Mouse (Mus musculus) cortical plate, adult 2 months (tissue): Measurements from ENCODE around the gene Zfp637. TPM values are rescaled to one million over a fixed set of nuclear protein-coding genes. Genes with fewer than 3 reads are reported as not detected.
"Not testable (repeated sequence)": the region's sequence is repeated elsewhere in the genome, so short reads cannot be mapped to it uniquely, and the experiment has no call there.

Experiments used
- H3K27ac ChIP-seq: fragments of 200-500 bp; 2 replicates; pipeline ENCODE4 v1.5.1; 2012; ENCODE audit warnings: low read length, control low read depth, inconsistent platforms; ENCODE audit not compliant: insufficient read depth
- H3K4me1 ChIP-seq: fragments of 200-500 bp; 2 replicates; pipeline ENCODE4 v1.6.1; 2011; ENCODE audit warnings: low read length; ENCODE audit not compliant: control insufficient read depth, insufficient read depth
- H3K4me3 ChIP-seq: fragments of 200-500 bp; 2 replicates; pipeline ENCODE4 v1.5.1; 2011; ENCODE audit warnings: mild to moderate bottlenecking, low read length, control low read depth; ENCODE audit not compliant: insufficient read depth
- CTCF ChIP-seq: fragments of 200-500 bp; IDR thresholded peaks from 2 replicates; pipeline ENCODE4 v1.5.1; 2011; ENCODE audit warnings: mild to moderate bottlenecking, control low read depth, low read length; ENCODE audit not compliant: insufficient read depth; ENCODE audit errors: extremely low read depth
- POLR2A ChIP-seq: fragments of 200-500 bp; IDR thresholded peaks from 2 replicates; pipeline ENCODE4 v1.6.1; 2011; ENCODE audit warnings: mild to moderate bottlenecking, low read length, control low read depth; ENCODE audit not compliant: insufficient read depth; ENCODE audit errors: extremely low read depth
- polyA plus RNA-seq: library from polyadenylated mRNA; depleted of rRNA; stranded (reverse); fragments of >200 nt; gene quantifications from 2 replicates; pipeline ENCODE4 v1.2.3, GENCODE M21; 2012

Zfp637 gene
- polyA plus RNA-seq, 1 experiment, result 66.7 TPM

DNA sequence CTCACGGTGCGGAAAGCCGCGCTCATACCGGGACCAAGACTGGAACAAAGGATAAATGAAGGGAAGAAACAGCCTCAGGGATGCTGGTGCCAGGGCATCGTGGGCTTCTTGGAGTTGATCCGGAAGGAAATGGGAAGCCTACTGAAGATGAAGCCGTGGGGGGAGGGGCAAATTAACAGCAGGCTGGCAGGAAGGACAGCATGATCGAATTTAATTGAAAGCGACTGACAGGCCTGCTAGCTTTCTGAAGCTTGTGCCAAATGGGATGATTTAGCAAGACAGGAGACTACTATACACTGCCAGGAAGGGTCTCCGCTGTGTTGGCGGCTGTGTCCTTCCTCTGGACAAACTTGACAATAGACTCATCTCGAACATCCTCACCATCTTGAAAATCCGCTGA, 20.7 kb upstream of the Zfp637 start:
- Histone ChIP-seq H3K4me1 (no peaks in the 10 kb centered on the region), H3K4me3 (no peak overlapping the region), H3K27ac (no peak overlapping the region)
- TF ChIP-seq CTCF (no peak), POLR2A (no peak)

DNA sequence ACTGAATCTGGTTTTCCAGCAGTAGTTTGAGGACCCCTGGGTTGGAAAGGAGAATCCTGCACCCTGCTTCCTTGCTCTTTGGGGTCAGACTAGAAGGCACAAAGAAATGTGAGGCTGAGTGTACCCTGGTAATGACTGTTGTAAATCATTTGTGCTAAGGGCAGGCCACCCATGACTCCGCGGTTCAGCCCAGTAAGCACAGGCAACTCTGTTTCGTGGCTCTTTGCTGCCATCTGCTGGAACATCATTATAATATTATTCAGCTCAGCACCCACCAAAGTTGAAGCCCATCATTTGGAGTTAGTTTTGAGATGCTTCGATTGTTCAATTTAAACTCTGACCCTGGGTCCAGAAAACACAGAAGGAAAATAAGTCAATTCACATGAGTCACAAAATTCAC, 15.6 kb upstream of the Zfp637 start:
- Histone ChIP-seq H3K27ac (no peak overlapping the region), H3K4me3 (no peak overlapping the region), H3K4me1 (no peaks in the 10 kb centered on the region)
- peak; percentile 82 for TF ChIP-seq CTCF
- no peak for TF ChIP-seq POLR2A

DNA sequence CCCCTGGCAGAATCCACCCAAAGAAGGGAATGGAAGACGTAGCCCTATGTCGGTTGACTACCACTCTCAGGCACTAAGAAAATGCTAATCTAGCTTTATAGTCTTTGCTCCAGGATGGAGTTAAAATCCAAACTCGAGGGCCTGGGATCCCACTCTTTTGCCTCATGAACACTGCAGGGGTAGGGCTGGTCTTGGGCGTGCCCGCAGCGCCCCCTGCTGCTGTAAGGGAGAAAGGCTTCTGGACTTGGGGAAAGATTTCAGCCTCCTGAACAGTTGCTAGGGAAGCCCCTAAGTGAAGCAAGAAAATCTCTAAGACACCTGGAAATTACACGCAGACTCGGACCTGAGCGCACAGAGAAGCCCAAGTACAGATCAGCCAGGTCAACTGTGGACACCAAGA, 12.7 kb upstream of the Zfp637 start:
- TF ChIP-seq POLR2A (no peak), CTCF (peak; percentile 86)

DNA sequence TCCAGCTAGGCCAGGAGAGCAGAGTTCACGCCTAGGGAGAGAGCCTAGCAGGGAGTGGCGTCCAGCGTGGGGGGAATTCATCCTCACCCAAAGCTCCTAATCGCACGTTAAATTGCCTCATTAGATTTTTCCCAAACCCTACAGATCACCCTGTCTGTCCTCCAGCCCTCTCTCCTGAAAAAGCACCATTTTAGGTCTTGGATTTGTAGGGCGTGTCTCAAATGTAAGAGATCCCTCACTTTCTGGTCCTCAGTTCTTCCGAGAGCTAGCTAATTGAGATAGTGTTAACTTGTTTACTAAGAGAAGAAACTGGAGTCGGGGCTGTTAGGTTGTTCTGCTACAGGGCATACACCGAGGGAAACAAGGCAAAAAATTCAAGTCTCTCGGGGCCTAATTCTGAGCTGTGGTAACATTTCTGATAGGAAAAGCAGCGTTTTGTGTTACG, 553 bp downstream of the Zfp637 start:
- peaks cover 2% of the 10 kb centered on the region; the same call in 1 of the 2 replicates for H3K4me1 ChIP-seq
- peak overlapping the region; percentile 97 for H3K4me3 ChIP-seq
- peak overlapping the region; percentile 96 for H3K27ac ChIP-seq
- TF ChIP-seq CTCF, result no peak
- no peak for TF ChIP-seq POLR2A

More for the DNA sequence above, 12.7 kb upstream of the Zfp637 start:
- no peaks in the 10 kb centered on the region for H3K4me1 ChIP-seq
- no peak overlapping the region for H3K27ac ChIP-seq
- H3K4me3 ChIP-seq, result no peak overlapping the region

DNA sequence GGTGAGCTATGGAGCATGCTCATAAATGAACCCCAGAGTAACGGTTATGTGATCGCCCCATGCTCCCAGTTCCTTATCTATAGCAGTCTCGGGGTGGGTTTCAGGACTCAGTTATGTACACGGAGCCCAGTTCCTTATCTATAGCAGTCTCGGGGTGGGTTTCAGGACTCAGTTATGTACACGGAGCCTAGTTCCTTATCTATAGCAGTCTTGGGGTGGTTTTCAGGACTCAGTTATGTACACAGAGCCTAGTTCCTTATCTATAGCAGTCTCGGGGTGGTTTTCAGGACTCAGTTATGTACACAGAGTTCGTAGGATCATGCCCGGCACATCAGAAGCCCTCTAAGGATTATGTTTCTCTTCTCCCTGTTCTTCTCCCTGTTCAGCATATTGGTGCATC, 3.6 kb downstream of the Zfp637 start:
- no peak overlapping the region for H3K27ac ChIP-seq
- H3K4me1 ChIP-seq, result peaks cover 4% of the 10 kb centered on the region; the same call in 1 of the 2 replicates
- H3K4me3 ChIP-seq, result no peak overlapping the region
- TF ChIP-seq CTCF (no peak), POLR2A (no peak)

DNA sequence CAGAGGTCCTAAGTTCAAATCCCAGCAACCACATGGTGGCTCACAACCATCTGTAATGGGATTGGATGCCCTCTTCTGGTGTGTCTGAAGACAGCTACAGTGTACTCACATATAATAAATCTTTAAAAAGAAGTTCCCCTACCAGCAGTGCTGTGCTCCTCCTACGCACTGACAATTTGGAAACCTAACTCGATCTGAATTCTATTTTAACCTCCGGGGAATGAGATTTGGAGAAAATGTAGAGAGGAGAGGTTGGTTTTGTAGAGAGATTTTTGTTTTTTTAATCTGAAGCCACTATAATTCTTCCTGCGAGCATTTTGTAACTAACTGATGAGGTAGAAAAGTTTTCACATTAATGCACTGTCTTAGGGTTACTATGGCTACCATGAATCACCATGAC, 5.7 kb downstream of the Zfp637 start:
- H3K4me3 ChIP-seq, H3K4me1 ChIP-seq: not testable (repeated sequence)
- peak overlapping the region; percentile 85 for H3K27ac ChIP-seq

DNA sequence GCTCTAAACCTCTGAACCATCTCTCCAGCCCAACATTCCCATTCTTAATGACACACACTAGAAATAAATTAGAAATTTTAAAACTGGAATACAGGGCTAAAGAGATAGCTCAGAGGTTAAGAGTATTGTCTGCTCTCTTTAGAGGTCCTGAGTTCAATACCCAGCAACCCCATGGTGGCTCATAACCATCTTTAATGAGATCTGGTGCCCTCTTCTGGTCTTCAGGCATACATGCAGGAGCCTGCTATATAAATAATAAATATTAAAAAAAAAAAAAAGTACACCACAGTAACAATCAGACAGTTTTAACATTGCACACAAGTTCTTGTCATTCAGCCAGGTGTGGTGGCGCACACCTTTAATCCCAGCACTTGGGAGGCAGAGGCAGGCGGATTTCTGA, 6.8 kb downstream of the Zfp637 start:
- no peak overlapping the region for H3K27ac ChIP-seq
- TF ChIP-seq POLR2A (no peak), CTCF (no peak)
- H3K4me3 ChIP-seq, result no peak overlapping the region
- peaks cover 2% of the 10 kb centered on the region; the same call in 1 of the 2 replicates for H3K4me1 ChIP-seq

DNA sequence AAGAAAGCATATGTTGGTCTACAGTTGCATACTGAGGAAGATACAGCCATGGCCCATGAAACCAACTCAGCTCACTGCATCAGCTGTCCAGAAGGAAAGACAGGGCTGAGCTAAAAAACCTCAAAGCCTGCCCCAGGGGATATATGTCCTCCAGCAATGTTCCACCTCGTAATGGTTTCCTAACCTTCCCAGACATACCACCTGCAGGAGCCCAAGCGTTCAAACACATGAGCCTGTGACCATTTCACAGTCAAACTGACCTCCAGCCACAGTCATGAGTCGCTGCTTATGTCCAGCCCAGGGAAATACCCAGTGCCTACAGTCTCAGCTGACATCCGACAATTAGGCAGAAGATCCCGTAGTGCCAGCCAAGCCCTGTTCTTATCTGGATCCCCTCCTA, 7.6 kb downstream of the Zfp637 start:
- Histone ChIP-seq H3K4me1 (peaks cover 2% of the 10 kb centered on the region; the same call in 1 of the 2 replicates), H3K27ac (no peak overlapping the region), H3K4me3 (no peak overlapping the region)
- TF ChIP-seq POLR2A, result no peak
- no peak for TF ChIP-seq CTCF

DNA sequence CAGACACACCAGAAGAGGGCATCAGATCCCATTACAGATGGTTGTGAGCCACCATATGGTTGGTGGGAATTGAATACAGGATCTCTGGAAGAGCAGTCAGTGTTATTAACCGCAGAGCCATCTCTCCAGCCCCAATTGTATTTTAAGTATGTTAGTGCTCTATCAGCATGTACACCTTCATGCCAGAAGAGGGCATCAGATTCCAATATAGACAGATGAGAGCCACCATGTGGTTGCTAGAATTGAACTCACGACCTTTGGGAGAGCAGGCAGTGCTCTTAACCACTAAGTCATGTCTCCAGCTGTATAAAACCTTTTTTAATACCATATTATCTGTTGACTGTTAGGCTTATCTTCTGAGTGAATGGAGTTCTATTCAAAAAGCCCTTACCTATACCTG, 10.8 kb downstream of the Zfp637 start:
- no peak overlapping the region for H3K4me3 ChIP-seq
- TF ChIP-seq POLR2A (no peak), CTCF (no peak)
- H3K27ac ChIP-seq, result no peak overlapping the region
- H3K4me1 ChIP-seq, result peaks cover 2% of the 10 kb centered on the region; the same call in 1 of the 2 replicates

DNA sequence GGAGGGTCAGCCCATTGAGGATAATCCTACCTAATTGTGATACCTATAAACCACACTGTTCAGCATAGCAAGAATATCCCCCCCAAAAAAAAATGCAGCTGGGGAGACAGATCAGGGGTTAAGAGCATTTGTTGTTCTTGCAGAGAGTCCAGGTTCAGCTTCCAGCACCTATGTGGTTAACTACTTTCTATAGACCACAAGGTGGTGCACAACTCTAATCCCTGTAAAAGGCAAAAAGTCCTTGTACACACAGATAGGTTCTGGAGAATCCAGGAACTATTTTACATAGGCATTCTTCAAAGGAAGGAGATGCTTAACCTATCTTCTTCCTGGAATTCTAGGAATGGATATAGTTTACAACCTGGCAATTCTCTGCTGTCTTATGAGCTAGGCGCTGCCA, 17.0 kb downstream of the Zfp637 start:
- Histone ChIP-seq H3K4me1 (no peaks in the 10 kb centered on the region), H3K27ac (no peak overlapping the region), H3K4me3 (no peak overlapping the region)
- TF ChIP-seq POLR2A, result no peak
- TF ChIP-seq CTCF, result no peak

DNA sequence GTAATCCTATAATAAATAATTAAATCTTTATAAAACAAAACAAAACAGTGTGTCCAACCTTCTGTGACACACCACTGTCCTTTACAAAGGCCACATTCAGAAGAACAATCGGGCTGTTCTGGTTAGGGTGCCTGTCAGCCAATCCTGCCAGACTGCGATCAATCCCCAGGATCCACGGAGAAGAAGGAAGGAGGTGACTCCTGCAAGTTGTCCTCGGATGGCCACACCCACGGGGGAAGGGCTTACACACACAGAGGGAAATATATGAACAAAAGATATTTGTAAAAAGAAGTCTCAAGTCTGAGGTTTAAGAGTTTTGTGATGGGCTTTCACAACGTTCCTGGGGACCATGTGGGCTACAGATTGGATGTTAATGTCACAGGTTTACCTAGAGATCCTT, 20.9 kb downstream of the Zfp637 start, which contains the start of gene Zfp239:
Gene Zfp239 (plus strand): TSS at position 253 of the 400 bp plus-strand sequence.
- TF ChIP-seq CTCF (no peak), POLR2A (no peak)
- H3K4me1 ChIP-seq, result no peaks in the 10 kb centered on the region
- H3K4me3 ChIP-seq, result peak within 1 kb of the TSS; percentile 74
- H3K27ac ChIP-seq, result no peak within 1 kb of the TSS
